Mouse (Mus musculus) heart, embryonic 10.5 days (tissue): ENCODE data around the gene Chrnb1. TPM values are rescaled to one million over a fixed set of nuclear protein-coding genes. Genes with fewer than 3 reads are reported as not detected.
A peak's percentile ranks its signal among the peaks of the same experiment; 100 is the strongest.

Experiments
- DNase-seq: peaks from one replicate; pipeline ENCODE4 v3.0.0-alpha.2; 2017; ENCODE audit warnings: low spot score
- H3K27ac ChIP-seq: fragments of 300-500 bp; sonication (generic); 2 replicates; pipeline ENCODE4 v1.5.1; 2016; ENCODE audit warnings: mild to moderate bottlenecking
- H3K27me3 ChIP-seq: fragments of 300-500 bp; sonication (generic); 2 replicates; pipeline ENCODE4 v1.6.1; 2016; ENCODE audit warnings: mild to moderate bottlenecking; ENCODE audit not compliant: poor library complexity, insufficient read depth, severe bottlenecking
- H3K36me3 ChIP-seq: fragments of 300-500 bp; sonication (generic); 2 replicates; pipeline ENCODE4 v1.6.1; 2016; ENCODE audit warnings: mild to moderate bottlenecking, moderate library complexity
- H3K4me1 ChIP-seq: fragments of 300-500 bp; sonication (generic); 2 replicates; pipeline ENCODE4 v1.6.1; 2016; ENCODE audit warnings: mild to moderate bottlenecking
- H3K4me3 ChIP-seq: fragments of 300-500 bp; sonication (generic); 2 replicates; pipeline ENCODE4 v1.5.1; 2016; ENCODE audit warnings: mild to moderate bottlenecking, moderate library complexity
- H3K9me3 ChIP-seq: fragments of 300-500 bp; sonication (generic); 2 replicates; pipeline ENCODE4 v1.6.1; 2016; ENCODE audit warnings: mild to moderate bottlenecking, moderate library complexity
- WGBS: fragments of 180-500 bp; shearing (Covaris S2); methylation state at CpG from one replicate; pipeline ENCODE4 v1.1.7; 2016; 5-methylcytosine and 5-hydroxymethylcytosine counted together
- polyA plus RNA-seq: library from polyadenylated mRNA; unstranded; fragments of >200 nt; fragmentation: Nextera tagmentation; extraction: Ambion mirVana; gene quantifications from 2 replicates; pipeline ENCODE4 v1.2.1, GENCODE M21; 2016

Chrnb1 gene
- polyA plus RNA-seq, 1 experiment from 2014 or later = 3.9 TPM

DNA sequence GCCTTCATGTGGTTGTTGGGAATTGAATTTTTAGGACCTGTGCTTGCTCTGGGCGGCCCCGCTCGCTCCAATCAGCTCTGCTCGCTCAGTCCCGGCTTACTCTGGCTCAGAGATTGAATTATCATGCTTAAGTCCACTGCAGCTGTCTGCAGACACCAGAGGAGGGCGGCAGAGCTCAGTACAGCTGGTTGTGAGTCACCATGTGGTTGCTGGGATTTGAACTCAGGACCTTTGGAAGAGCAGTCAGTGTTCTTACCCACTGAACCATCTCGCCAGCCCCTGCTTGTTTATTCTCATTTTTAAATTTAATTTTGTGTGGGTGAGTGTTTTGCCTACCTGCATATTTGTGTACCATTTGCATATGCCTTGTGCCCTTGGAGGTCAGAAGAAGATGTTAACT is 32.2 kb downstream of the Chrnb1 start:
- Histone ChIP-seq H3K4me3 (no peak overlapping the region), H3K36me3 (no peaks in the 10 kb centered on the region), H3K9me3 (no peaks in the 10 kb centered on the region), H3K27ac (no peak overlapping the region), H3K4me1 (peaks cover 51% of the 10 kb centered on the region), H3K27me3 (no peaks in the 10 kb centered on the region)
- WGBS = 67% methylated on average over 7 of the region's 7 CpGs
- no peak for DNase-seq

DNA sequence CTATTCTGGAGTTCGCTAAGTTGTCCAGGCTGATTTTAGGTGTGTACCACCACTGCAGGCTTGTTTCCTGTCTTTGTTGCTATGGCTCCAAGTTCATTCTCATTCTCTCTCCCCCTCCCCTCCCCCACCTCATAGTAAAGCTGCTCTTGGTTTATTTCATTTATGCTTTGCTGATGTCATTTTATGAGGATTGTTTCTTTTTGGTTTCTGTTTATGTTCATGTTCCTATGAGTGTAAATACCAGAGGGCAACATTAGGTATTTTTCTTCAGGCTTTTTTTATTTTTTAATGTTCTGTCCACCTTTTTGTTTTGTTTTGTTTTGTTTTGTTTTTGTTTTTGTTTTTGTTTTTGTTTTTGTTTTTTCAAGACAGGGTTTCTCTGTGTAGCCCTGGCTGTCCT is 33.9 kb downstream of the Chrnb1 start, which contains the start of gene Slc35g3:
Gene Slc35g3, minus strand, starts transcription at position 101 of the 400 bp plus-strand sequence.
- Histone ChIP-seq H3K27ac (peak within 1 kb of the TSS; percentile 97; the same call in 1 of the 2 replicates), H3K9me3 (no peaks in the 10 kb centered on the region), H3K4me1 (peaks cover 43% of the 10 kb centered on the region), H3K36me3 (no peaks in the 10 kb centered on the region), H3K4me3 (no peak within 1 kb of the TSS), H3K27me3 (no peaks in the 10 kb centered on the region)
- DNase-seq = peak; percentile 39
- 68% methylated on average over 1 of the region's 1 CpGs for WGBS

DNA sequence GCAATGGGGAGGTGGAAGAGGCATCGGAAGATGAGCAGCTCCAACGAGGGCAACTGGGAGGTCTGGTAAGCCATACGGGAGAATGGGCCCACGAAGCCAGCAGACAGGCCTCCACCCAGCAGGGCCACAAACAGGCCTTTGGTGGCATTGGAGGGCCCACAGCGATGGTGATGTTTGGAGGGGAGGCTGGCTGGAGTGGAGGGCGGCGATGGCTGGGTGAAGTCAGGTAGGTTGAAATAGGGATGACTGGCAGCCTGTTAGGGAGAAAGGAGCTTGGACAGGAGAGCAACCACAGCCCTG is 34.9 kb downstream of the Chrnb1 start:
- 90% methylated on average over 7 of the region's 7 CpGs for WGBS

DNA sequence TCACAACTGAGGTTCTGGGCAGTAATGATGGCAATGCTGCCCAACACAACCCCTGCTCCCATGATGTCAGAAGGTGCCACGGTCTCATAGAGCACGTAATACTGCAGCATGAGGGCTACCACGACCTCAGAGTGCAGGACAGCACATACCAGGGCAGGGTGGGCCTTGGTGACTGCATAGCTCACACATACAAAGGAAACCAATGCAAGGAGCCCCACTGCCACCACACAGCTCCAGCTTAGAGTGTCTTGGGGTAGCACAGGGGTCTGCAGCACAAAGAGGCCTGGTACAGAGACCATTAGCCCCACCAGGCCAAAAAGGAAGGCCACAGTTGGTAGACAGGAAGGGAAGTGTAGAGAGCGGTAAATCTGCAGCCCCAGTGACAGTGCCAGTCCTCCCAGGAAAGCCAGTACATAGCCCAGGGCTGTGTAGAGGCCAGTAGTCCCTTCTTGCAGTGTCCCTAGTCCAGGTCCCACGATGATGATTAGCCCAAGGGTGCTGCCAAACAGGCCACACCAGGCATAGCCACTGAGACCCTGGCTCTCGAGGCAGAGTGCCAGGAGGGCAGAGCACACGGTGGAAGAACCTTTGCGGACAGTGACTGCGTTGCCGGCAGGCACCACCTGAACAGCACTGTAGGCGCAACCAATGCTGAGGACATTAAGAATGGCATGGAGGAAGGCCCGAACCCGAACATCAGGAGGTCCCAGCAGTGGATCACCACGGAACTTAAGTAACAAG is 35.4 kb downstream of the Chrnb1 start:
- H3K4me1 ChIP-seq = peaks cover 42% of the 10 kb centered on the region
- peak overlapping the region; percentile 16; the same call in 1 of the 2 replicates for H3K4me3 ChIP-seq
- H3K27ac ChIP-seq = peak overlapping the region; percentile 97
- no peaks in the 10 kb centered on the region for H3K27me3 ChIP-seq
- H3K9me3 ChIP-seq = no peaks in the 10 kb centered on the region
- DNase-seq = peak; percentile 73
- WGBS = 80% methylated on average over 14 of the region's 14 CpGs
- no peaks in the 10 kb centered on the region for H3K36me3 ChIP-seq

More for the DNA sequence above, 34.9 kb downstream of the Chrnb1 start:
- Histone ChIP-seq H3K27me3 (no peaks in the 10 kb centered on the region), H3K4me1 (peaks cover 42% of the 10 kb centered on the region), H3K27ac (peak overlapping the region; percentile 97; the same call in 1 of the 2 replicates), H3K4me3 (no peak overlapping the region), H3K9me3 (no peaks in the 10 kb centered on the region), H3K36me3 (no peaks in the 10 kb centered on the region)
- peak; percentile 73 for DNase-seq

DNA sequence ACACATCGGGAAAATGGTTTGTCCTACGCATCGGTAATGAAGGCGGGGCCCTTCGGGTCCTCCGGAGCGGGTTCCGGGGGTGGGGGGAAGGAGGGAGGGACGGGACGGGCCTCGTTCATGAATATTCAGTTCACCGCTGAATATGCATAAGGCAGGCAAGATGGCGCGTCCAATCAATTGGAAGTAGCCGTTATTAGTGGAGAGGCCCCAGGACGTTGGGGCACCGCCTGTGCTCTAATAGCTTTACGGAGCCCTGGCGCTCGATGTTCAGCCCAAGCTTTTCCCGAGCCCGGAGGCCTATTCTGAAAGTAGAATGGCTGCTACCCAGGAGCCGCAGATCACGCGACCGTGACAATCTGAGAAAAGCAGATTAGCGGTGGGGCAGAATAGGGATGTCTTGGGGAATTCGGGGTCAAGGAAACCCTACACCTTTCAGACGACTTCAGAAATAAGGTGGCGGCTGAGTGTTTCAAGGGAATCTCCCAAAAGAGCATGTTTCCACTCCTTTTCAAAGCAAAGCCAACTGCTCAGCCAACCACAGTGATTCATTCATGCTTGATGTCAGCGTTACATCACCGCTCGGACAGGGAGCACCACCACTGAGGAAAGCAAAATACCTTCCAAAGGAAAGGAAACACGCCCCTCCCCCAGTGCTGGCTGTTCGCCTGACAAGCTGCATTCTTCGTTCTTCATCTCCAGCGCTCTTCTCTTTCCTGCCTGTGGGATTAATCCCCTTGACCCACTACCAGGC is 36.6 kb downstream of the Chrnb1 start:
- DNase-seq = peak; percentile 98
- WGBS = under 1% methylated on average over 37 of the region's 37 CpGs
- H3K27ac ChIP-seq = peak overlapping the region; percentile 97
- H3K4me3 ChIP-seq = peak overlapping the region; percentile 71
- H3K27me3 ChIP-seq = no peaks in the 10 kb centered on the region
- peaks cover 40% of the 10 kb centered on the region for H3K4me1 ChIP-seq
- H3K9me3 ChIP-seq = no peaks in the 10 kb centered on the region
- H3K36me3 ChIP-seq = no peaks in the 10 kb centered on the region

DNA sequence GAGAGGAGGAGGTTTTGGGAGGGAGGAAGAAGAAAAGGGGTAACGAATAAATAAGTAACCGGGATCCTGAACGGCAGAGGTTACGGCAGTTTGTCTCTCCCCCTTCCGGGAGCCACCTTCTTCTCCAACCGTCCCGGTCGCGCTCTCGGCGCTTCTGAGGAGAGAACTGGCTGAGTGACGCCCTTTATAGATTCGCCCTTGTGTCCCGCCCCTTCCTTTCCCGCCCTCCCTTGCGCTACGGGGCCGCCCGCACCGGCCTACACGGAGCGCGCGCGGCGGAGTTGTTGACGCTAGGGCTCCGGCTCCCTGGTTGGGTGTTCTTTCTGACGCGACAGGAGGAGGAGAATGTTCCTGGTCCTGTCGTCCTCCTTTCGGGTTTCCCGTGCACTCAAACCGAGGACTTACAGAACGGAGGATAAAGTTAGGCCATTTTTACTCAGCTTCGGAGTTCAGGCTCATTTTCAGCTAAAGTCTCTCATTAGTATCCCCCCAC is 37.2 kb downstream of the Chrnb1 start, which contains the start of gene Polr2a:
Gene Polr2a, minus strand, starts transcription at position 160 of the 493 bp plus-strand sequence.
- no peaks in the 10 kb centered on the region for H3K9me3 ChIP-seq
- no peaks in the 10 kb centered on the region for H3K27me3 ChIP-seq
- WGBS = 1% methylated on average over 35 of the region's 36 CpGs
- no peaks in the 10 kb centered on the region for H3K36me3 ChIP-seq
- DNase-seq = peak; percentile 98
- H3K27ac ChIP-seq = peak within 1 kb of the TSS; percentile 97
- peak within 1 kb of the TSS; percentile 71 for H3K4me3 ChIP-seq
- peaks cover 40% of the 10 kb centered on the region for H3K4me1 ChIP-seq

DNA sequence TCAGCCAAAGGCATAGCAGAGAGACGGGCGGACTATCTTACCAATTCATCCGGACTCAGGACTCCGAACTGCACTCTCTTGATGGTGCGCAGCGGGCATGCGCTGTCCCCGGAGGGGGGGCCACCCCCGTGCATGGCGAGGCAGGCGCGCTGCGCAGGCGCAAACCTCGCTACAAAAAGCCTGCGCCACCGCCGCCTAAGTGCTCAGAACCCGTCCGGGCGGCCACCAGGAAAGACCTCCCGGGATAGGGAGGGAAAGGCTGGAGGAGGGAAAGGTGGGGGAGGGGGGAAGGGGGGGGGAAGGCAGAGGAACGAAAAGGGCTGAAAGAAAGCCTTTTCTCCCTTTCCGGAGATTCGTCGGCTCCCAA is 37.7 kb downstream of the Chrnb1 start:
- H3K27ac ChIP-seq = peak overlapping the region; percentile 97
- H3K4me3 ChIP-seq = peak overlapping the region; percentile 71
- 0% methylated on average over 24 of the region's 26 CpGs for WGBS
- peaks cover 41% of the 10 kb centered on the region for H3K4me1 ChIP-seq
- H3K36me3 ChIP-seq = no peaks in the 10 kb centered on the region
- H3K9me3 ChIP-seq = no peaks in the 10 kb centered on the region
- peak; percentile 96 for DNase-seq
- no peaks in the 10 kb centered on the region for H3K27me3 ChIP-seq

DNA sequence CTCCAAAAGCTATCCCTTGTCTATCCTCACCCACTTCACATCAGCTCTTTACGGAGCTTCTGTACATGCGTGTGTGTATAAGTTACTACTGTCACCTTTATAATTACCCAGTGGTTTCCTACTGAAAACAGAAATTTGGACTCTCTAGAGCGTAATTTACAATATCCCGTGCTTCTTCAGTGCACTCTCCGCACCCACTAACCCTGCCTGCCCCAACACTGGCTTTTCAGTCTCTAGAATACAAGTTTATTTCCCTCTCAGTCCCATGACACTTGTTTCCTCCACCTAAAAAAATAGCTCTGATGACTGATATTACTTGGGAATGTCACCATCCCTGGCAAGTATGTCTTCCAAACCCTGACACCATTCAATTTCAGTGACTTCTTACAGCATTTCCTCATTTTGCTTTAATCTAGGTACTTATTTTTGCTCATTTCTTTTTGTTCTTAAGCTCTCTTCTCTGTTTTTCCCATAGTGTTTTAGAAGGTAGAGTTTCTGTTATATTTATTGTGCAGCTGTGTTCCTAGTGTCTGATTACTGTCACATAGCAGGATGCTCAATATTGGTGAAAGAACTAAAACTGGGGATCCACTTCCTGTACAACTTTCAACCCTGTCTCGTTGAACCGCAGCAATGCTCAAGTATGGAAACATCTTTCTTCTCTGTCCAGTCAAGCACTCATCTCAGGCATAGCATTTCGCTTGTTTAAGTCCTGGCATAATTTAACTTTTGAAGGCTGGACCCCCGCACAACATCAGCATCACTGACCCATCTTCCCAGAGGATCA is 38.2 kb downstream of the Chrnb1 start:
- Histone ChIP-seq H3K36me3 (no peaks in the 10 kb centered on the region), H3K9me3 (no peaks in the 10 kb centered on the region), H3K27ac (peak overlapping the region; percentile 97), H3K4me1 (peaks cover 46% of the 10 kb centered on the region), H3K4me3 (peak overlapping the region; percentile 71), H3K27me3 (no peaks in the 10 kb centered on the region)
- DNase-seq = no peak
- WGBS = 46% methylated on average over 9 of the region's 9 CpGs

DNA sequence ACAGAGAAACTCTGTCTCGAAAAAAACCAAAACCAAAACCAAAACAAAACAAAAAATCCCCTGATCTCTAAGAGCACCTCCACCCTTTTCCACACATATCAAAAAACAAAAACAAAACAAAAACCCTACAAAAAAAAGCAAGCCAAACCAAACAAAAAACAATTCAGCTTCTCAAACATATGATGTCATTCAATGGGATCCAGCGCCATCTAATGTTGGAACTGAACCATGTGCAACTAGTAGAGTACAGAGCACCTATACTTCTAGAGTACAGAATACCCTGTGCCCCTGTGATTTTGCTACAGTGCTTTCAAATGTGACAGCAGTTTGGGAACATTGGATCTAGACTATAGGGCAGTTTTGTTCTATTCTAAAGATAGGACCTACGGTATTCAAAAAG is 41.0 kb downstream of the Chrnb1 start:
- Histone ChIP-seq H3K4me3 (no peak overlapping the region), H3K27ac (no peak overlapping the region), H3K4me1 (peaks cover 46% of the 10 kb centered on the region), H3K36me3 (no peaks in the 10 kb centered on the region), H3K27me3 (no peaks in the 10 kb centered on the region), H3K9me3 (no peaks in the 10 kb centered on the region)
- no peak for DNase-seq
- WGBS = 57% methylated on average over 3 of the region's 3 CpGs

DNA sequence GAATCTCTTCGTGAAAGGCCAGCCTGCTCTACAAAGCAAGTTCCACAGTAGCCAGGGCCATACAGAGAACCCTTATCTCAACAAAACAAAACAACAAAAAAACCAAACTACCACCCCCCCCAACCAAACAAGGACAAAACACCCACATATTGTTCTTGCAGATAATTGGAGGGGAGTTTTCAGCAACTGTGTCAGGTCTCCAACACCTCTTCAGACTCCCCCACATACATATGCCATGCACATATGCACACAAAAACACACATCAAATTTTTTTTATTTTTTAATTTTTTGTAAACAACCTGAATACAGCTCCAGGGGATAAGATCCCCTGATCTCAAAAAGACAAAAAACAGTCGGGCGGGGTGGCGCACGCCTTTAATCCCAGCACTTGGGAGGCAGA is 41.5 kb downstream of the Chrnb1 start:
- no peaks in the 10 kb centered on the region for H3K9me3 ChIP-seq
- H3K36me3 ChIP-seq = no peaks in the 10 kb centered on the region
- H3K27me3 ChIP-seq = no peaks in the 10 kb centered on the region
- WGBS = 83% methylated on average over 5 of the region's 5 CpGs
- H3K4me3 ChIP-seq = no peak overlapping the region
- no peak for DNase-seq
- H3K4me1 ChIP-seq = peaks cover 43% of the 10 kb centered on the region
- H3K27ac ChIP-seq = no peak overlapping the region

DNA sequence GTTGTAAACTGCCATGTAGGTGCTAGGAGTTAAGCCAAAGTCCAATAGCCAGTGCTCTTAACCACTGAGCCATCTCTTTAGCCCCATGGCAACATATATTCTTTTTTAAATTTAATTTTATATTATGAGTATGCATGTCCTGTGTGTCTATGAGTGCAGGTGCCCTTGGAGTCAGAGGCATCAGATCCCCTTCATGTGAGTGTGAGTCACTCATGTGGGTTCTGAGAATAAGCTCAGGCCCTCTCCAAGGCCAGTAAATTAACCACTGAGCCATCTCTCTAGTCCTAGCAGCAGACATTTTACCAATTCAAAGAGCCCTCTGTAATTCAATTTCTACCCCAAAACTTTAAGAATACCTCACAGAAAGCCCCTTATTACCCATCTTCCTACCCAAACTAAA is 43.1 kb downstream of the Chrnb1 start:
- no peaks in the 10 kb centered on the region for H3K9me3 ChIP-seq
- peaks cover 5% of the 10 kb centered on the region for H3K36me3 ChIP-seq
- peaks cover 43% of the 10 kb centered on the region for H3K4me1 ChIP-seq
- no peaks in the 10 kb centered on the region for H3K27me3 ChIP-seq
- no peak overlapping the region for H3K27ac ChIP-seq
- no peak for DNase-seq
- H3K4me3 ChIP-seq = no peak overlapping the region

DNA sequence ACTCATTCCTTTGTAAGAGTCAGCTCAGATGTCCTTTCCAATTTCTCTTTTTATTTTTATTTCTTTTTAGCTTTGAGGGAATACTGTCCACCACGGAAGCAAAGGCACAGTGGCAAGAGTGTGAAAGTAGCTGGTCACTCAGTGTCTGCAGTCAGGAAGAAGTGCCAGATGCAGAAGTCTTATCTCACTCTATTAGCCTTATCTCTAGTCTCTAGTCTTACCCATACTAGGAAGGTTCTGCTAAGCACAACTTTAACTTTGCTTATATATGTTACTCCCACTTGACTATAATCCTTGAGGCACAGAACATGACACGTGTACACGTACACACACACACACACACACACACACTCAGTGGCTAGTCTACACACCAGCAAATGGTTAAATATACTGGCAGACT is 44.1 kb downstream of the Chrnb1 start:
- no peaks in the 10 kb centered on the region for H3K9me3 ChIP-seq
- 30% methylated on average over 3 of the region's 3 CpGs for WGBS
- DNase-seq = peak; percentile 58
- H3K27ac ChIP-seq = no peak overlapping the region
- H3K27me3 ChIP-seq = no peaks in the 10 kb centered on the region
- H3K4me3 ChIP-seq = peak overlapping the region; percentile 22; the same call in 1 of the 2 replicates
- peaks cover 35% of the 10 kb centered on the region for H3K4me1 ChIP-seq
- peaks cover 14% of the 10 kb centered on the region for H3K36me3 ChIP-seq
